Mouse (Mus musculus): ENCODE measurements at regions not wholly inside any gene's neighbourhood (a gene's known extent, or its start where the extent isn't known, plus 50 kb on each side); places are given as distances from the start of the nearest gene placed in this dataset.

- Histone ChIP-seq H3K79me3 (ENCODE audit: low read depth) (no peaks in the 10 kb centered on the region), H3K36me3 (ENCODE audit: control insufficient read depth, insufficient read depth) (no peaks in the 10 kb centered on the region), H3K79me2 (ENCODE audit: control insufficient read depth, insufficient read depth) (no peaks in the 10 kb centered on the region), H3K4me3 (ENCODE audit: insufficient read depth, poor library complexity, severe bottlenecking) (no peak overlapping the region), H3ac (ENCODE audit: control insufficient read depth, insufficient read length, low read depth) (no peak overlapping the region), H3K27me3 (ENCODE audit: control insufficient read depth, insufficient read depth, insufficient read length) (no peaks in the 10 kb centered on the region)
- TF ChIP-seq MYOD1 (IDR thresholded peaks at IDR 0.05; ENCODE audit: control insufficient read depth, insufficient read length, low read depth) (no peak), MAX (IDR thresholded peaks at IDR 0.05) (no peak), USF1 (IDR thresholded peaks at IDR 0.05; ENCODE audit: low read depth) (no peak), CTCF (IDR thresholded peaks at IDR 0.05; ENCODE audit: control insufficient read depth, insufficient read depth, insufficient read length) (no peak)
Measured at GRCm38 (mm10) chr4:153001761-153002160, 480.9 kb downstream of the Ajap1 start.

GRCm38 (mm10) chr4:152999526-152999925 lies 483.1 kb downstream of the Ajap1 start:
- Histone ChIP-seq H3K79me2 (ENCODE audit: control insufficient read depth, insufficient read depth) (no peaks in the 10 kb centered on the region), H3K27me3 (ENCODE audit: control insufficient read depth, insufficient read depth, insufficient read length) (no peaks in the 10 kb centered on the region), H3K4me3 (ENCODE audit: insufficient read depth, poor library complexity, severe bottlenecking) (no peak overlapping the region), H3K79me3 (ENCODE audit: low read depth) (no peaks in the 10 kb centered on the region), H3ac (ENCODE audit: control insufficient read depth, insufficient read length, low read depth) (no peak overlapping the region), H3K36me3 (ENCODE audit: control insufficient read depth, insufficient read depth) (no peaks in the 10 kb centered on the region)
- TF ChIP-seq USF1 (IDR thresholded peaks at IDR 0.05; ENCODE audit: low read depth): no peak
- no peak for TF ChIP-seq MYOG (IDR thresholded peaks at IDR 0.05; ENCODE audit: control insufficient read depth, extremely low read depth, insufficient read length)
- no peak for TF ChIP-seq FOSL1 (IDR thresholded peaks at IDR 0.05; ENCODE audit: insufficient read depth, low read length, poor library complexity, severe bottlenecking)
- no peak for TF ChIP-seq CEBPB (IDR thresholded peaks at IDR 0.05; ENCODE audit: low read depth)
- TF ChIP-seq MAX (IDR thresholded peaks at IDR 0.05): no peak
- no peak for TF ChIP-seq MYOD1 (IDR thresholded peaks at IDR 0.05; ENCODE audit: control insufficient read depth, insufficient read length, low read depth)
- TF ChIP-seq CTCF (IDR thresholded peaks at IDR 0.05; ENCODE audit: control insufficient read depth, insufficient read depth, insufficient read length): no peak

- no peaks in the 10 kb centered on the region for H3K79me2 ChIP-seq (ENCODE audit: control insufficient read depth, insufficient read depth)
- H3ac ChIP-seq (ENCODE audit: control insufficient read depth, insufficient read length, low read depth): no peak overlapping the region
- no peak overlapping the region for H3K4me3 ChIP-seq (ENCODE audit: insufficient read depth, poor library complexity, severe bottlenecking)
- H3K79me3 ChIP-seq (ENCODE audit: low read depth): no peaks in the 10 kb centered on the region
- H3K36me3 ChIP-seq (ENCODE audit: control insufficient read depth, insufficient read depth): no peaks in the 10 kb centered on the region
- H3K27me3 ChIP-seq (ENCODE audit: control insufficient read depth, insufficient read depth, insufficient read length): no peaks in the 10 kb centered on the region
- TF ChIP-seq USF1 (IDR thresholded peaks at IDR 0.05; ENCODE audit: low read depth): no peak
- no peak for TF ChIP-seq CTCF (IDR thresholded peaks at IDR 0.05; ENCODE audit: control insufficient read depth, insufficient read depth, insufficient read length)
- no peak for TF ChIP-seq CEBPB (IDR thresholded peaks at IDR 0.05; ENCODE audit: low read depth)
- no peak for TF ChIP-seq MYOG (IDR thresholded peaks at IDR 0.05; ENCODE audit: control insufficient read depth, extremely low read depth, insufficient read length)
- TF ChIP-seq MAX (IDR thresholded peaks at IDR 0.05): no peak
- TF ChIP-seq FOSL1 (IDR thresholded peaks at IDR 0.05; ENCODE audit: insufficient read depth, low read length, poor library complexity, severe bottlenecking): no peak
- TF ChIP-seq MYOD1 (IDR thresholded peaks at IDR 0.05; ENCODE audit: control insufficient read depth, insufficient read length, low read depth): no peak
Measured at GRCm38 (mm10) chr4:152997251-152997650, 485.4 kb downstream of the Ajap1 start.

- Histone ChIP-seq H3K36me3 (ENCODE audit: control insufficient read depth, insufficient read depth) (no peaks in the 10 kb centered on the region), H3K4me3 (ENCODE audit: insufficient read depth, poor library complexity, severe bottlenecking) (no peak overlapping the region), H3ac (ENCODE audit: control insufficient read depth, insufficient read length, low read depth) (no peak overlapping the region), H3K79me3 (ENCODE audit: low read depth) (no peaks in the 10 kb centered on the region), H3K27me3 (ENCODE audit: control insufficient read depth, insufficient read depth, insufficient read length) (no peaks in the 10 kb centered on the region), H3K79me2 (ENCODE audit: control insufficient read depth, insufficient read depth) (no peaks in the 10 kb centered on the region)
- no peak for TF ChIP-seq USF1 (IDR thresholded peaks at IDR 0.05; ENCODE audit: low read depth)
- TF ChIP-seq CTCF (IDR thresholded peaks at IDR 0.05; ENCODE audit: control insufficient read depth, insufficient read depth, insufficient read length): no peak
- TF ChIP-seq FOSL1 (IDR thresholded peaks at IDR 0.05; ENCODE audit: insufficient read depth, low read length, poor library complexity, severe bottlenecking): no peak
- no peak for TF ChIP-seq MYOD1 (IDR thresholded peaks at IDR 0.05; ENCODE audit: control insufficient read depth, insufficient read length, low read depth)
- TF ChIP-seq MYOG (IDR thresholded peaks at IDR 0.05; ENCODE audit: control insufficient read depth, extremely low read depth, insufficient read length): no peak
- no peak for TF ChIP-seq CEBPB (IDR thresholded peaks at IDR 0.05; ENCODE audit: low read depth)
- TF ChIP-seq MAX (IDR thresholded peaks at IDR 0.05): no peak
Measured at GRCm38 (mm10) chr4:152996641-152997040, 486.0 kb downstream of the Ajap1 start.

GRCm38 (mm10) chr4:152995052-152995595 lies 487.5 kb downstream of the Ajap1 start:
- Histone ChIP-seq H3K79me3 (ENCODE audit: low read depth) (no peaks in the 10 kb centered on the region), H3K4me3 (ENCODE audit: insufficient read depth, poor library complexity, severe bottlenecking) (no peak overlapping the region), H3K36me3 (ENCODE audit: control insufficient read depth, insufficient read depth) (no peaks in the 10 kb centered on the region), H3ac (ENCODE audit: control insufficient read depth, insufficient read length, low read depth) (no peak overlapping the region), H3K79me2 (ENCODE audit: control insufficient read depth, insufficient read depth) (no peaks in the 10 kb centered on the region), H3K27me3 (ENCODE audit: control insufficient read depth, insufficient read depth, insufficient read length) (no peaks in the 10 kb centered on the region)
- TF ChIP-seq MAX (IDR thresholded peaks at IDR 0.05) (no peak), CEBPB (IDR thresholded peaks at IDR 0.05; ENCODE audit: low read depth) (no peak), FOSL1 (IDR thresholded peaks at IDR 0.05; ENCODE audit: insufficient read depth, low read length, poor library complexity, severe bottlenecking) (no peak), USF1 (IDR thresholded peaks at IDR 0.05; ENCODE audit: low read depth) (no peak), MYOG (IDR thresholded peaks at IDR 0.05; ENCODE audit: control insufficient read depth, extremely low read depth, insufficient read length) (no peak), CTCF (IDR thresholded peaks at IDR 0.05; ENCODE audit: control insufficient read depth, insufficient read depth, insufficient read length) (no peak), MYOD1 (IDR thresholded peaks at IDR 0.05; ENCODE audit: control insufficient read depth, insufficient read length, low read depth) (no peak)

GRCm38 (mm10) chr4:152994206-152994605 lies 488.4 kb downstream of the Ajap1 start:
- Histone ChIP-seq H3K4me3 (ENCODE audit: insufficient read depth, poor library complexity, severe bottlenecking) (no peak overlapping the region), H3ac (ENCODE audit: control insufficient read depth, insufficient read length, low read depth) (no peak overlapping the region), H3K36me3 (ENCODE audit: control insufficient read depth, insufficient read depth) (no peaks in the 10 kb centered on the region), H3K79me2 (ENCODE audit: control insufficient read depth, insufficient read depth) (no peaks in the 10 kb centered on the region), H3K27me3 (ENCODE audit: control insufficient read depth, insufficient read depth, insufficient read length) (no peaks in the 10 kb centered on the region), H3K79me3 (ENCODE audit: low read depth) (no peaks in the 10 kb centered on the region)
- TF ChIP-seq CEBPB (IDR thresholded peaks at IDR 0.05; ENCODE audit: low read depth) (no peak), USF1 (IDR thresholded peaks at IDR 0.05; ENCODE audit: low read depth) (no peak), MYOG (IDR thresholded peaks at IDR 0.05; ENCODE audit: control insufficient read depth, extremely low read depth, insufficient read length) (no peak), MYOD1 (IDR thresholded peaks at IDR 0.05; ENCODE audit: control insufficient read depth, insufficient read length, low read depth) (no peak), CTCF (IDR thresholded peaks at IDR 0.05; ENCODE audit: control insufficient read depth, insufficient read depth, insufficient read length) (no peak), MAX (IDR thresholded peaks at IDR 0.05) (no peak), FOSL1 (IDR thresholded peaks at IDR 0.05; ENCODE audit: insufficient read depth, low read length, poor library complexity, severe bottlenecking) (no peak)

All from C2C12 (cell line).